Mouse (Mus musculus): ENCODE results near the gene Fance.
"Not testable (repeated sequence)": the region's sequence is repeated elsewhere in the genome, so short reads cannot be mapped to it uniquely, and the experiment has no call there.

The Fance gene

GRCm38 (mm10) chr17:28325751-28326150, 12.4 kb downstream of the Fance start:
- no peak for DNase-seq (ENCODE audit: low spot score in 2 of 2)

- no peak for DNase-seq (ENCODE audit: low spot score in 2 of 2)
Measured at GRCm38 (mm10) chr17:28326951-28327350, 13.6 kb downstream of the Fance start.

GRCm38 (mm10) chr17:28327673-28328325, 14.5 kb downstream of the Fance start:
- DNase-seq (ENCODE audit: low spot score in 2 of 2), result no peak

- peak; percentile 96 to 97 for DNase-seq (ENCODE audit: low spot score in 2 of 2)
Measured at GRCm38 (mm10) chr17:28328366-28328928, 15.1 kb downstream of the Fance start, which contains the start of gene Rpl10a. Rpl10a (plus strand) TSS chr17:28328471.

GRCm38 (mm10) chr17:28328946-28329345, 15.6 kb downstream of the Fance start:
- no peak for DNase-seq (ENCODE audit: low spot score in 2 of 2)

- DNase-seq (ENCODE audit: low spot score in 2 of 2), result no peak
Measured at GRCm38 (mm10) chr17:28329503-28330231, 16.3 kb downstream of the Fance start.

GRCm38 (mm10) chr17:28330232-28330546, 16.9 kb downstream of the Fance start:
- DNase-seq (ENCODE audit: low spot score in 2 of 2), result no peak

GRCm38 (mm10) chr17:28330590-28330989, 17.3 kb downstream of the Fance start:
- DNase-seq (ENCODE audit: low spot score in 2 of 2), result not testable (repeated sequence)

- DNase-seq (ENCODE audit: low spot score in 2 of 2), result no peak
Measured at GRCm38 (mm10) chr17:28331241-28332112, 18.2 kb downstream of the Fance start.

- no peak for DNase-seq (ENCODE audit: low spot score in 2 of 2)
Measured at GRCm38 (mm10) chr17:28332113-28332914, 19.0 kb downstream of the Fance start.

GRCm38 (mm10) chr17:28332915-28333546, 19.7 kb downstream of the Fance start:
- no peak for DNase-seq (ENCODE audit: low spot score in 2 of 2)

GRCm38 (mm10) chr17:28335267-28335666, 21.9 kb downstream of the Fance start:
- DNase-seq (ENCODE audit: low spot score in 2 of 2), result no peak

- no peak for DNase-seq (ENCODE audit: low spot score in 2 of 2)
Measured at GRCm38 (mm10) chr17:28337547-28337946, 24.2 kb downstream of the Fance start.

- DNase-seq (ENCODE audit: low spot score in 2 of 2), result no peak
Measured at GRCm38 (mm10) chr17:28340578-28340977, 27.3 kb downstream of the Fance start.

- DNase-seq (ENCODE audit: low spot score in 2 of 2), result peak; percentile 94 to 97
Measured at GRCm38 (mm10) chr17:28341091-28341490, 27.8 kb downstream of the Fance start.

- no peak for DNase-seq (ENCODE audit: low spot score in 2 of 2)
Measured at GRCm38 (mm10) chr17:28344050-28344607, 30.8 kb downstream of the Fance start.

GRCm38 (mm10) chr17:28344670-28345069, 31.4 kb downstream of the Fance start:
- DNase-seq (ENCODE audit: low spot score in 2 of 2), result no peak

- DNase-seq (ENCODE audit: low spot score in 2 of 2), result no peak
Measured at GRCm38 (mm10) chr17:28345271-28345721, 32.0 kb downstream of the Fance start.

GRCm38 (mm10) chr17:28345882-28346281, 32.6 kb downstream of the Fance start:
- no peak for DNase-seq (ENCODE audit: low spot score in 2 of 2)

GRCm38 (mm10) chr17:28347327-28347726, 34.0 kb downstream of the Fance start:
- DNase-seq (ENCODE audit: low spot score in 2 of 2), result no peak

All from urinary bladder, postnatal 36 days (tissue).